Mouse (Mus musculus) cortical plate, adult 2 months (tissue): ENCODE results near the gene Rnf145.

ENCODE experiments used
- CTCF ChIP-seq: fragments of 200-500 bp; IDR thresholded peaks from 2 replicates; pipeline ENCODE4 v1.5.1; 2011; ENCODE audit warnings: mild to moderate bottlenecking, control low read depth, low read length; ENCODE audit not compliant: insufficient read depth; ENCODE audit errors: extremely low read depth
- POLR2A ChIP-seq: fragments of 200-500 bp; IDR thresholded peaks from 2 replicates; pipeline ENCODE4 v1.6.1; 2011; ENCODE audit warnings: mild to moderate bottlenecking, low read length, control low read depth; ENCODE audit not compliant: insufficient read depth; ENCODE audit errors: extremely low read depth

DNA sequence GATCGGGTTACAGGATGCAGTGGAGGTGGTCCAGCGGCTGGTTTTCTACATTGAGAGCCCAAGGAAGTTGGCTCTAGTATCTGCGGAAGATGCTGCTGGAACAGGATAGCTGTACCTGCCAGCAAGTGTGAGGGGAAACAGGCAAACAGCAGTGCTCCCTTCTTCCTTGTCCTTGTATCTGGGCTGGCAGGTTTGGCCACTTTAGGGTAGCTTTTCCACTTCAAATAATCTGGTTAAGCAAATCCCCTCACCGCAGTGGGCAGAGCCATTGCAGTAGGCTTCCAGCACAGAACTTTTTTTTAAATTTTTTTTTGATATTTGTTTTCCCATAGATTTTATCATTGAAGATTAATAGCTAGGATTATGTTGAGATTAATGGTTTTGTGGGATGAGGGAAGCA, 12.9 kb downstream of the Rnf145 start:
- no peak for TF ChIP-seq POLR2A
- TF ChIP-seq CTCF: no peak
